Mouse (Mus musculus): Measurements from ENCODE around the gene Ddx28.

DNA sequence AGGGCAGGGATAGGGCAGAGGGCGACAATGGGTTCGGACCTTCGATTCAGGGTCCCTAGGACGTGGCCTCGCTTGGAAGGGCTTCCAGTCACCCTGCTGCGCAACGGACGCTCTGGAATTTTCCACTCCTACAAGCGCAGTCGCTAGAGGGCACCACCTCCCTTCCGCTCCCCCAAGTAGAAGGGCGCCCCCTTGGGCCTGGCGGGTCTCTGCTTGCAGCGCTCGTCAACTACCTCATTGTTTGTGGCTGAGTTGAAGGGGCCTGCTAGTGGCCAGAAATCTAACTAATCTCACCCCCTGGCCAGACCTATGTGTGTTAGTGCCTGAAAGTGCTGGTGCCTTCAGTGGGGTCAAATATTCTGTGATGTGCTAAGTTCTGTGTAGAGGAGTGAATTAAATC lies 32.4 kb downstream of the Ddx28 start, which contains the start of gene Dpep3:
- TF ChIP-seq POLR2A (IDR thresholded peaks at IDR 0.05; ENCODE audit: low read depth, low read length) (no peak), CTCF (conservative IDR thresholded peaks at IDR 0.05; ENCODE audit: insufficient read depth, insufficient read length, low read depth, low read length) (no peak)
